Mouse (Mus musculus) cortical plate, adult 2 months (tissue): ENCODE results near the gene Tmem40.

Experiments used
- CTCF ChIP-seq: fragments of 200-500 bp; IDR thresholded peaks from 2 replicates; pipeline ENCODE4 v1.5.1; 2011; ENCODE audit warnings: mild to moderate bottlenecking, control low read depth, low read length; ENCODE audit not compliant: insufficient read depth; ENCODE audit errors: extremely low read depth
- POLR2A ChIP-seq: fragments of 200-500 bp; IDR thresholded peaks from 2 replicates; pipeline ENCODE4 v1.6.1; 2011; ENCODE audit warnings: mild to moderate bottlenecking, low read length, control low read depth; ENCODE audit not compliant: insufficient read depth; ENCODE audit errors: extremely low read depth

- no peak for TF ChIP-seq POLR2A
- no peak for TF ChIP-seq CTCF
Observed at GRCm38 (mm10) chr6:115772201-115772600, 10.0 kb upstream of the Tmem40 start.
